Mouse (Mus musculus) inflammation-experienced regulatory T-cells, adult 6 months (primary cell): ENCODE measurements at regions not wholly inside any gene's neighbourhood (a gene's known extent, or its start where the extent isn't known, plus 50 kb on each side); places are given as distances from the start of the nearest gene placed in this dataset.
"Not testable (repeated sequence)": the region's sequence is repeated elsewhere in the genome, so short reads cannot be mapped to it uniquely, and the experiment has no call there.

Source experiments
- ATAC-seq: one replicate; pipeline ENCODE4 v1.8.0; 2017

GRCm38 (mm10) chr12:113423736-113424597, 65.3 kb upstream of the Adam6b start:
- no peak for ATAC-seq

- not testable (repeated sequence) for ATAC-seq
Observed at GRCm38 (mm10) chr12:113424598-113425208, 64.6 kb upstream of the Adam6b start.

- ATAC-seq: peak; percentile 53
Observed at GRCm38 (mm10) chr12:113425209-113426070, 63.9 kb upstream of the Adam6b start.

- no peak for ATAC-seq
Observed at GRCm38 (mm10) chr12:113426636-113427035, 62.7 kb upstream of the Adam6b start.

- ATAC-seq: peak; percentile 59
Observed at GRCm38 (mm10) chr12:113427339-113427738, 62.0 kb upstream of the Adam6b start.

- ATAC-seq: no peak
Observed at GRCm38 (mm10) chr12:113428461-113428860, 60.9 kb upstream of the Adam6b start.

- ATAC-seq: no peak
Observed at GRCm38 (mm10) chr12:113428901-113429300, 60.4 kb upstream of the Adam6b start.

GRCm38 (mm10) chr12:113430340-113430739, 59.0 kb upstream of the Adam6b start:
- no peak for ATAC-seq
